ENCODE assay signal across 10 mouse cellular contexts in genomic region chr11:60178506-60178905, GRCm38 (mm10). TPM values are rescaled to one million over a fixed set of nuclear protein-coding genes. Genes with fewer than 3 reads are reported as not detected.
DNase-seq lines count a peak whose midpoint lies in the region; ATAC-seq and TF ChIP-seq lines count a peak whose summit lies in the region.
"Had no signal": no experiment of that assay in that cellular context is flagged by ENCODE, and none has a peak within 500 bp of the region (broad histone marks: within the 10 kb centered on the region; RNA-seq: fewer than 3 reads in every experiment).

No protein-coding gene starts in this region.

- H3K9ac ChIP-seq in midbrain, embryonic 14.5 days (replicated peaks; ENCODE audit: low read length), result 0 out of 2 replicates have a peak overlapping the region, but pooled peaks have one; percentile 3
- H3K9ac ChIP-seq in midbrain, embryonic 11.5 days (ENCODE audit: low read length), result no peak overlapping the region
- no peak overlapping the region for H3K9ac ChIP-seq in forebrain, postnatal 0 days
- H3K9ac ChIP-seq in stomach, embryonic 16.5 days (ENCODE audit: low read length), result 0 out of 2 replicates have a peak overlapping the region, but pooled peaks have one; percentile 23

- no peaks in the 10 kb centered on the region for H3K9me3 ChIP-seq in midbrain, embryonic 14.5 days (ENCODE audit: control insufficient read depth, low read length)
- no peaks in the 10 kb centered on the region for H3K9me3 ChIP-seq in midbrain, embryonic 11.5 days (ENCODE audit: control insufficient read depth, low read length)
- no peaks in the 10 kb centered on the region for H3K9me3 ChIP-seq in forebrain, postnatal 0 days (ENCODE audit: low read length)
- H3K9me3 ChIP-seq in limb, embryonic 10.5 days (replicated peaks), result no peaks in the 10 kb centered on the region
- no peaks in the 10 kb centered on the region for H3K9me3 ChIP-seq in stomach, embryonic 16.5 days (replicated peaks; ENCODE audit: control insufficient read depth, low read length)

- 0 out of 2 replicates have a peak, but pooled peaks cover 2% of the 10 kb centered on the region for H3K36me3 ChIP-seq in midbrain, embryonic 14.5 days (ENCODE audit: control insufficient read depth, insufficient read depth, low read length)
- no peaks in the 10 kb centered on the region for H3K36me3 ChIP-seq in midbrain, embryonic 11.5 days (ENCODE audit: control insufficient read depth, insufficient read depth, low read length)
- H3K36me3 ChIP-seq in forebrain, postnatal 0 days (ENCODE audit: insufficient read depth), result no peaks in the 10 kb centered on the region
- peaks cover 41% of the 10 kb centered on the region for H3K36me3 ChIP-seq in limb, embryonic 10.5 days
- 0 out of 2 replicates have a peak, but pooled peaks cover 3% of the 10 kb centered on the region for H3K36me3 ChIP-seq in stomach, embryonic 16.5 days (ENCODE audit: control insufficient read depth, insufficient read depth, low read length)
- no peaks in the 10 kb centered on the region for H3K36me3 ChIP-seq in thymus, adult 2 months (ENCODE audit: control insufficient read depth, insufficient read depth, low read length)

- no peaks in the 10 kb centered on the region for H3K27me3 ChIP-seq in midbrain, embryonic 14.5 days (ENCODE audit: control insufficient read depth, insufficient read depth, low read length)
- 0 out of 2 replicates have a peak, but pooled peaks cover 2% of the 10 kb centered on the region for H3K27me3 ChIP-seq in midbrain, embryonic 11.5 days (ENCODE audit: control insufficient read depth, insufficient read depth, low read length)
- H3K27me3 ChIP-seq in forebrain, postnatal 0 days (ENCODE audit: insufficient read depth, low read length), result no peaks in the 10 kb centered on the region
- H3K27me3 ChIP-seq in limb, embryonic 10.5 days (ENCODE audit: low read depth, poor library complexity, severe bottlenecking), result no peaks in the 10 kb centered on the region
- no peaks in the 10 kb centered on the region for H3K27me3 ChIP-seq in stomach, embryonic 16.5 days (ENCODE audit: control insufficient read depth, insufficient read depth, low read length)
- H3K27me3 ChIP-seq in thymus, adult 2 months (ENCODE audit: control insufficient read depth, insufficient read depth, low read length), result no peaks in the 10 kb centered on the region

- no peak for TF ChIP-seq POLR2A in thymus, adult 2 months (IDR thresholded peaks at IDR 0.05; ENCODE audit: control insufficient read depth, extremely low read depth, insufficient read depth, low read length, poor library complexity)

- H3K4me3 ChIP-seq in midbrain, embryonic 14.5 days (replicated peaks; ENCODE audit: low read depth, low read length), result no peak overlapping the region
- H3K4me3 ChIP-seq in midbrain, embryonic 11.5 days (ENCODE audit: low read depth, low read length), result no peak overlapping the region
- no peak overlapping the region for H3K4me3 ChIP-seq in forebrain, postnatal 0 days (ENCODE audit: low read depth, low read length)
- 0 out of 2 replicates have a peak overlapping the region, but pooled peaks have one; percentile 77 for H3K4me3 ChIP-seq in limb, embryonic 10.5 days
- no peak overlapping the region for H3K4me3 ChIP-seq in stomach, embryonic 16.5 days (replicated peaks; ENCODE audit: low read length)
- no peak overlapping the region for H3K4me3 ChIP-seq in thymus, adult 2 months (ENCODE audit: control insufficient read depth, insufficient read depth, low read length)
- H3K4me3 ChIP-seq: erythroblast, embryonic 14.5 days had no signal

- no peak for TF ChIP-seq CTCF in forebrain, postnatal 0 days (IDR thresholded peaks at IDR 0.05; ENCODE audit: low read depth)
- TF ChIP-seq CTCF in thymus, adult 2 months (IDR thresholded peaks at IDR 0.05; ENCODE audit: borderline replicate concordance, control insufficient read depth, extremely low read depth, insufficient read depth, low read length, poor library complexity), result no peak

- DNase-seq in midbrain, embryonic 14.5 days, result no peak
- DNase-seq in midbrain, embryonic 11.5 days (ENCODE audit: low spot score, missing footprints), result no peak
- no peak for DNase-seq in forebrain, postnatal 0 days
- DNase-seq in limb, embryonic 10.5 days (ENCODE audit: low spot score), result no peak
- no peak for DNase-seq in thymus, adult 2 months
- DNase-seq in layer of hippocampus, adult 8-10 months (ENCODE audit: low spot score in 2 of 2), result no peak
- DNase-seq: thymus, adult 18-20 months had no signal

- peak overlapping the region; percentile 98; the same call in 1 of the 2 replicates for H3K4me2 ChIP-seq in midbrain, embryonic 14.5 days (ENCODE audit: low read length)
- H3K4me2 ChIP-seq in midbrain, embryonic 11.5 days, result no peak overlapping the region
- no peak overlapping the region for H3K4me2 ChIP-seq in forebrain, postnatal 0 days (ENCODE audit: low read depth)
- 0 out of 2 replicates have a peak overlapping the region, but pooled peaks have one; percentile 12 for H3K4me2 ChIP-seq in stomach, embryonic 16.5 days (ENCODE audit: low read depth, low read length)

- H3K27ac ChIP-seq in midbrain, embryonic 14.5 days (replicated peaks; ENCODE audit: low read depth, low read length), result no peak overlapping the region; the same call in 1 of the 2 replicates
- no peak overlapping the region for H3K27ac ChIP-seq in midbrain, embryonic 11.5 days (ENCODE audit: low read depth, low read length)
- H3K27ac ChIP-seq in forebrain, postnatal 0 days (ENCODE audit: low read depth, low read length), result peak overlapping the region; percentile 99
- peak overlapping the region; percentile 94; the same call in 1 of the 2 replicates for H3K27ac ChIP-seq in limb, embryonic 10.5 days
- H3K27ac ChIP-seq in stomach, embryonic 16.5 days (ENCODE audit: low read length), result peak overlapping the region; percentile 87
- H3K27ac ChIP-seq in thymus, adult 2 months (ENCODE audit: control insufficient read depth, insufficient read depth, low read length), result no peak overlapping the region

- ATAC-seq in midbrain, embryonic 14.5 days (ENCODE audit: low FRiP score, low TSS enrichment), result no peak
- no peak for ATAC-seq in midbrain, embryonic 11.5 days (ENCODE audit: low FRiP score)
- no peak for ATAC-seq in forebrain, postnatal 0 days
- ATAC-seq in stomach, embryonic 16.5 days (ENCODE audit: insufficient read depth, low FRiP score), result peak; percentile 11; the same call in 1 of the 2 replicates
- no peak for ATAC-seq in CD4-positive, CD25-positive, alpha-beta regulatory T cell, adult 4 months

- peaks cover 71% of the 10 kb centered on the region for H3K4me1 ChIP-seq in midbrain, embryonic 14.5 days (ENCODE audit: control insufficient read depth, insufficient read depth, low read length)
- peaks cover 54% of the 10 kb centered on the region for H3K4me1 ChIP-seq in midbrain, embryonic 11.5 days (ENCODE audit: control insufficient read depth, insufficient read depth, low read length)
- peaks cover 51% of the 10 kb centered on the region for H3K4me1 ChIP-seq in forebrain, postnatal 0 days (ENCODE audit: insufficient read depth)
- H3K4me1 ChIP-seq in limb, embryonic 10.5 days, result peaks cover 99% of the 10 kb centered on the region
- peaks cover 90% of the 10 kb centered on the region for H3K4me1 ChIP-seq in stomach, embryonic 16.5 days (ENCODE audit: control insufficient read depth, insufficient read depth, low read length)
- peaks cover 42% of the 10 kb centered on the region for H3K4me1 ChIP-seq in thymus, adult 2 months (replicated peaks; ENCODE audit: control insufficient read depth, insufficient read depth, low read length)

RNA-seq across cellular contexts. Expression of gene Srebf1, which starts 43.9 kb away (rescaled TPM):
- polyA plus RNA-seq in midbrain, embryonic 14.5 days (2014; fragmentation: Nextera tagmentation; extraction: Ambion mirVana), result 34.5 and 35.2 TPM in 2 replicates
- 38.3 and 41.1 TPM in 2 replicates for polyA plus RNA-seq in midbrain, embryonic 11.5 days (2014; fragmentation: Nextera tagmentation; extraction: Ambion mirVana)
- 56.2 and 70.7 TPM in 2 replicates for total RNA-seq in forebrain, postnatal 0 days (2014; rRNA removed)
- polyA plus RNA-seq in forebrain, postnatal 0 days (2015; fragmentation: Nextera tagmentation; extraction: Ambion mirVana), result 28.9 and 32.8 TPM in 2 replicates
- polyA plus RNA-seq in limb, embryonic 10.5 days (2016; fragmentation: Nextera tagmentation; extraction: Ambion mirVana), result 56.2 and 56.6 TPM in 2 replicates
- polyA plus RNA-seq in stomach, embryonic 16.5 days (2015; fragmentation: Nextera tagmentation; extraction: Ambion mirVana), result 63.4 and 69.8 TPM in 2 replicates
- polyA plus RNA-seq in thymus, adult 2 months (2012; rRNA removed), result 466 and 519 TPM in 2 replicates
- polyA plus RNA-seq in CD4-positive, CD25-positive, alpha-beta regulatory T cell, adult 4 months (2017; shearing (Covaris generic)), result 10 to 100 TPM; 20.7 to 28.6 TPM
- 100 to 1,000 TPM in 2 of 4 experiments, 10 to 100 TPM in 2; 84.3 to 119 (median 101) TPM for total RNA-seq in layer of hippocampus, adult 8-10 months (2022)

Comparison
In these comparisons a context has a peak if more than half of its experiments do, and no peak if none do; other contexts are left out.
1. H3K4me2 ChIP-seq: peak in midbrain, embryonic 14.5 days (single experiment) and stomach, embryonic 16.5 days (single experiment); none in midbrain, embryonic 11.5 days (single experiment) and forebrain, postnatal 0 days (single experiment).
2. H3K9ac ChIP-seq: peak in midbrain, embryonic 14.5 days (single experiment) and stomach, embryonic 16.5 days (single experiment); none in midbrain, embryonic 11.5 days (single experiment) and forebrain, postnatal 0 days (single experiment).
3. H3K27ac ChIP-seq: peak in forebrain, postnatal 0 days (single experiment), limb, embryonic 10.5 days (single experiment) and stomach, embryonic 16.5 days (single experiment); none in midbrain, embryonic 14.5 days (single experiment), midbrain, embryonic 11.5 days (single experiment) and thymus, adult 2 months (single experiment).